Mouse (Mus musculus) forebrain, embryonic 15.5 days (tissue): ENCODE data around the gene Vbp1. TPM values are rescaled to one million over a fixed set of nuclear protein-coding genes. Genes with fewer than 3 reads are reported as not detected.
"Not testable (repeated sequence)": the region's sequence is repeated elsewhere in the genome, so short reads cannot be mapped to it uniquely, and the experiment has no call there.

Experiments used
- ATAC-seq: fragments of 200-750 bp; cut with Nextera tagmentation; replicated peaks from 2 replicates; pipeline ENCODE4 v1.8.0; 2017; ENCODE audit warnings: mild to moderate bottlenecking, moderate TSS enrichment, moderate library complexity
- H3K27ac ChIP-seq: fragments of 300-500 bp; sonication (generic); replicated peaks from 2 replicates; pipeline ENCODE4 v1.5.1; 2015; ENCODE audit warnings: mild to moderate bottlenecking, inconsistent platforms
- H3K27me3 ChIP-seq: fragments of 300-500 bp; sonication (generic); 2 replicates; pipeline ENCODE4 v1.6.1; 2015; ENCODE audit warnings: inconsistent platforms
- H3K36me3 ChIP-seq: fragments of 300-500 bp; sonication (generic); 2 replicates; pipeline ENCODE4 v1.6.1; 2015; ENCODE audit warnings: mild to moderate bottlenecking, inconsistent platforms
- H3K4me1 ChIP-seq: fragments of 300-500 bp; sonication (generic); 2 replicates; pipeline ENCODE4 v1.6.1; 2015; ENCODE audit warnings: inconsistent platforms
- H3K4me2 ChIP-seq: fragments of 300-500 bp; sonication (generic); replicated peaks from 2 replicates; pipeline ENCODE4 v1.6.1; 2015; ENCODE audit warnings: mild to moderate bottlenecking, inconsistent platforms
- H3K4me3 ChIP-seq: fragments of 300-500 bp; sonication (generic); 2 replicates; pipeline ENCODE4 v1.5.1; 2015; ENCODE audit warnings: mild to moderate bottlenecking, inconsistent platforms
- H3K9ac ChIP-seq: fragments of 300-500 bp; sonication (generic); replicated peaks from 2 replicates; pipeline ENCODE4 v1.6.1; 2015; ENCODE audit warnings: mild to moderate bottlenecking, inconsistent platforms
- H3K9me3 ChIP-seq: fragments of 300-500 bp; sonication (generic); 2 replicates; pipeline ENCODE4 v1.6.1; 2016; ENCODE audit warnings: inconsistent platforms
- WGBS: fragments of 180-500 bp; shearing (Covaris S2); methylation state at CpG from one replicate; pipeline ENCODE4 v1.1.7; 2015; ENCODE audit warnings: mixed read lengths; 5-methylcytosine and 5-hydroxymethylcytosine counted together
- polyA plus RNA-seq: library from polyadenylated mRNA; unstranded; fragments of >200 nt; fragmentation: Nextera tagmentation; extraction: Ambion mirVana; gene quantifications from 2 replicates; pipeline ENCODE4 v1.2.1, GENCODE M21; 2015

The Vbp1 gene
- polyA plus RNA-seq, result 301 and 321 TPM in 2 replicates

DNA sequence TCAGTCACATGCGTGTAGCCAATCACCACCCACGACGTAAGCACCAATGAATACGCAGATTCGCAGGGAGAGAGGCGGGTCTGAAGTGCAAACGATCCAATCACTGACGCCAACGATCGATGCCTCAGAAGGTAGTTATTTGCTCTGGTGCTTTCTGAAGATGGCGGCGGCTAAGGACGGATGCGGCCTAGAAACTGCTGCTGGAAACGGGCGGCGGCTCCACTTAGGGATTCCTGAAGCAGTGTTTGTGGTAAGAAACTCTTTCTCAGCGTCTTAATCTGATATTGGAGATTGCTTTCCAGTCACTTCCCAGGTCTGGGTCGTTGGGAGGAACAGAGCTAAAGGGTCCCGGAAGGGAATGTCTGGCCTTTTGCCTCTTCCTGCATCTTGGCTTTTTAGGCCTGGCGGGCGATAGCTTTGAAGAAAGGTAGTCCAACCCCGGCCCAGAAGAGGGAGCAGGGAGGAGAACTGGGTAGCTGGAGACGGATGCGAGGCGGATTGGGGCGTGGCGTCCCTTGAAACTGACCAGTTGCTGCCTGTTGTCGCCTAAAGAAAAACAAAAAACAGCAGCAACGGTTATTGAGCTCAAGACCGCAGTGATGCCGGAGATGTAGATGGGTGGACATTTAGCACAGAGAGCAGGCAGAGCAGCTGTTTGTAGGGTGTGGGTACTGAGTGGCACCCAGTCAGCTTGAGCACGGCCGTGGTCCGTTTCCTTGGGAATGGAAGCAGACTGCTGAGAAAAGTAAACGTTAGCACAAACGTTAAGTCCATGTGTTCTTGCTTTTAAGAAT, at the start of gene Vbp1:
TSS of gene Vbp1 (plus strand) at position 121 of the 794 bp plus-strand sequence.
- Histone ChIP-seq H3K4me1 (0 out of 2 replicates have a peak, but pooled peaks cover 11% of the 10 kb centered on the region), H3K4me3 (peak within 1 kb of the TSS; percentile 56), H3K27ac (peak within 1 kb of the TSS; percentile 93), H3K9ac (peak within 1 kb of the TSS; percentile 62), H3K4me2 (peak within 1 kb of the TSS; percentile 37), H3K36me3 (no peaks in the 10 kb centered on the region), H3K9me3 (no peaks in the 10 kb centered on the region), H3K27me3 (no peaks in the 10 kb centered on the region)
- ATAC-seq, result peak; percentile 100
- 21% methylated on average over 37 of the region's 37 CpGs for WGBS

DNA sequence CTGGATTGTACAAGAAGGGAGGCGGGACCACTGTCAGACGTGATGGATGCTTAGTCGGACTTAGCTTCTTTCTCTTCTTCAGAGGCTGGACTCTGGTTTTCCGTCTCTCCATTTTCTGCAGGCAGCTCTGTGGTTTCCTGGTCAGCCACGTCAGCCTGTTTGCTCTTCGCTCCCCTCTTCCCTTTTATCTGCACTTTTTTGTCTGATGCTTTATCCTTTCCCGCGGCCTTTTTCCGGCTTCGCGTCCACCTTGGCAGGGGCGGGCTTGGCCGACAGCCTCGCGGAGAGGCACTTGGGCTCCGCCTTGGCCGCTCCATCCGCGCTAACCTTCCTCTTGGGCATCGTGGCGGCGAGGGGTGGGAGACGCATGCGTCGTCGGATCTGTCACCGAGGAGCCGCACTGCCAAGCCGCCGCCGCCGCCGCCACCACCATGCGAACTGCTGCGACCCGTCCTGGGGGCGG, 38.9 kb upstream of the Vbp1 start:
- H3K4me2 ChIP-seq, result peak overlapping the region; percentile 41
- peak overlapping the region; percentile 59; the same call in 1 of the 2 replicates for H3K27ac ChIP-seq
- peak; percentile 98 for ATAC-seq
- peak overlapping the region; percentile 49 for H3K9ac ChIP-seq
- 20% methylated on average over 37 of the region's 37 CpGs for WGBS
- H3K9me3 ChIP-seq, H3K27me3 ChIP-seq, H3K4me1 ChIP-seq, H3K36me3 ChIP-seq: not testable (repeated sequence)
- H3K4me3 ChIP-seq, result peak overlapping the region; percentile 47

DNA sequence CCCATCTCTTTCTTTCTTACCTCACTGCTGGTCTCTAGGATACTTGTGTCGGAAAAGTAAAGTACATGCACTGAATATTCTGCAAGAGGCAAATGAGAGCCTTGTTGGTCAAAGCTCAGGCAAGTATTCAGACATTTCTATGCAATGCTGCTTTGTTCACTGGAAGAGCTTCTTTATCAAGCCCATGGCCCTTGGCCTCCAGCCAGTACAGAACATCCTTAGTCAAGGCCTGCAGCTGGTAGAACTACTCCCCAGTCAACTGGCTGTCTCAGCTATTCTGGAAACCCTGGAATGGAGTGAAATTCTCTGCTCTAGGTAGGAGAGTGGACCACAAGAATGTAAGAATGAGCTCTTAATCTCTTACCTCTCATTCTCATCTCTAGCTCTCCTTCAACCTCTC, 24.2 kb upstream of the Vbp1 start:
- no peak overlapping the region for H3K4me2 ChIP-seq
- H3K4me1 ChIP-seq, result no peaks in the 10 kb centered on the region
- no peaks in the 10 kb centered on the region for H3K9me3 ChIP-seq
- no peak overlapping the region for H3K27ac ChIP-seq
- H3K9ac ChIP-seq, result no peak overlapping the region
- no peak for ATAC-seq
- H3K36me3 ChIP-seq, result no peaks in the 10 kb centered on the region
- no peaks in the 10 kb centered on the region for H3K27me3 ChIP-seq
- 92% methylated on average over 1 of the region's 1 CpGs for WGBS
- no peak overlapping the region for H3K4me3 ChIP-seq

DNA sequence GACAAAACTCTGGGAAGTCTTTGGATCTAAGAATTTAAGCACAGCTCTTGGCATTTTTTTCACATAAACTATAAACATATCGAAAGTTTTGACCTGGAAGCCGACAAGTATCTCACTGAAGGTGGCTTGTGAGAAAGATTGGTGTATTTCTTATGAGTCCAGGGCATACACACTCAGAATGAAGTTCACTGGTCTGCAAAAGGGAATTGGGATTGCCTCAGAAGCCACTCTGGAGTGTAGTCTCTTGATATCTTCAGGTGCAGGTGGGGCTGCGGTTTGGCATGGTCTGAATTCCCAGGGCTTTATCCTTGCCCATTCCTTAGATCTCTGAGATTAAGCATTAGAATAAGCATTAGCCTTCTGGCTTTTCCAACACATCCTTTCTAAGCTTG, 316 bp upstream of the Vbp1 start:
- Histone ChIP-seq H3K4me3 (peak overlapping the region; percentile 56), H3K9me3 (no peaks in the 10 kb centered on the region), H3K9ac (no peak overlapping the region), H3K27ac (no peak overlapping the region), H3K4me1 (0 out of 2 replicates have a peak, but pooled peaks cover 11% of the 10 kb centered on the region), H3K36me3 (no peaks in the 10 kb centered on the region), H3K27me3 (no peaks in the 10 kb centered on the region), H3K4me2 (peak overlapping the region; percentile 37)
- ATAC-seq, result no peak; the same call in 1 of the 2 replicates
- 33% methylated on average over 3 of the region's 3 CpGs for WGBS

DNA sequence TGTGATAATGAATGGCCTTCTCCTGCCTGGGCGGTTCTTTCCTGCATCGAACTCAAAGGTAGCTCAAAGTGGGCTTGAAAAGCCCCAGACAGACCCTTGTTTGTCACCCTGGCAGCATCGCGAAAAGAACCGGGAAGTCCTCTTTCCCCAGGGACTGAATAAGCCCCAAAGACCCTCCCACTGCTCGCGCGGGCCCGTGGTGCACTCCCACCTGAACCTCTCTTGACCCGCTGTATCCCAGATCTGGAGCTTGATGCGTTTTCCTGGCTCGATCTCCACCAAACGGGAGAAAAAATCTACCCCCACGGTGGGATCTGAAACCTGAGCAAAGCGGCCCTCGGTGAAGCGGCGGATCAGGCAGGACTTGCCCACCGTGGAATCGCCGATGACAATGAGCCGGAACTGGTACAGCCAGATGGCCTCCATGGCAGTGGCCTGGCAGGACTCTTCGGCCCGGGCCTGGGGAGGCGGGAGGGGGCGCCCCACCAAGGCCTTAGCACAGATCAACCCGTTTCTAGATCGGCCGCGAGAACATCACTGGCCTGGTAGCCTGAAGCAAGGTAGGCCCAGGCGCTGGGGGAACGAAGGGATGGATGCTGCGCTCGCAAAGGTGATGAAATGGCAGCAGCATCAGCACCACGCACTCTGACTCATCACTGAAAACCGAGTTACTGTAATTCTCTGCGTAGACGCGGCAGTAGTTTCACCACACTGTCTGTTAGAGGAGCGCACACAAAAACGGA, 63.7 kb downstream of the Vbp1 start, which contains the start of gene Rab39b:
TSS of gene Rab39b (minus strand) at position 650 of the 743 bp plus-strand sequence.
- Histone ChIP-seq H3K9me3 (no peaks in the 10 kb centered on the region), H3K27ac (peak within 1 kb of the TSS; percentile 86), H3K27me3 (no peaks in the 10 kb centered on the region), H3K4me1 (no peaks in the 10 kb centered on the region), H3K4me3 (peak within 1 kb of the TSS; percentile 61), H3K36me3 (no peaks in the 10 kb centered on the region; the same call in 1 of the 2 replicates), H3K4me2 (peak within 1 kb of the TSS; percentile 37), H3K9ac (peak within 1 kb of the TSS; percentile 73)
- ATAC-seq, result peak; percentile 98
- 19% methylated on average over 40 of the region's 41 CpGs for WGBS

DNA sequence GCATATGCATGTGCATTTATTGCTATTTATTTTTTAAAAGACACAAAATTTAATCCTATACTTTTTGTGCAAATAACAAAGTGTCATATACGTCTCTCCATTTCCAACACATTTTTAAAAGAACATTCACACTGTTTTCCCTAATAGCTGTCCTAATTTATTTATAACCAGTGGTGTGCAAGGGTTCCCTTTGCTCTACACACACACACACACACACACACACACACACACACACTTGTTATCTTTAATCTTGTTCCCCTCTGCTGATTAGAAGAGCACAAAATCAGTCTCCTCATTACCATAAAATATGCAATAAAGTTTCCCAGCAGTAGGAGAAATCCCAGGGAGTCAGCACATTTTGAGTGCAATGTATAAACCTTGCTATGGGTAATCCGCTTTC, 64.4 kb downstream of the Vbp1 start:
- ATAC-seq, result peak; percentile 56
- Histone ChIP-seq H3K36me3 (no peaks in the 10 kb centered on the region; the same call in 1 of the 2 replicates), H3K4me2 (no peak overlapping the region), H3K27ac (no peak overlapping the region), H3K4me3 (no peak overlapping the region), H3K4me1 (no peaks in the 10 kb centered on the region), H3K9ac (no peak overlapping the region), H3K9me3 (no peaks in the 10 kb centered on the region), H3K27me3 (no peaks in the 10 kb centered on the region)
- 83% methylated on average over 2 of the region's 2 CpGs for WGBS

Other genes with a start within 250 kb of the Vbp1 start
- gene Fundc2, start 131.9 kb upstream of the Vbp1 start, polyA plus RNA-seq, result 28.3 and 31.9 TPM in 2 replicates
- 1.00 and 1.2 TPM in 2 replicates for gene F8, start 131.7 kb upstream of the Vbp1 start, polyA plus RNA-seq
- 22.0 and 28.6 TPM in 2 replicates for gene Cmc4, start 97.7 kb upstream of the Vbp1 start, polyA plus RNA-seq
- 9.2 and 9.4 TPM in 2 replicates for gene Mtcp1, start 97.7 kb upstream of the Vbp1 start, polyA plus RNA-seq
- 61.0 and 61.5 TPM in 2 replicates for gene Brcc3, start 97.7 kb upstream of the Vbp1 start, polyA plus RNA-seq
- gene Rab39b, start 63.9 kb downstream of the Vbp1 start, polyA plus RNA-seq, result 21.7 and 24.6 TPM in 2 replicates